Mouse (Mus musculus): ENCODE measurements at regions not wholly inside any gene's neighbourhood (a gene's known extent, or its start where the extent isn't known, plus 50 kb on each side); places are given as distances from the start of the nearest gene placed in this dataset.

GRCm38 (mm10) chr13:102273818-102274217 lies 419.5 kb upstream of the Cd180 start:
- DNase-seq: no peak

- peak; percentile 29 for DNase-seq
Observed at GRCm38 (mm10) chr13:102275296-102275695, 418.1 kb upstream of the Cd180 start.

DNA sequence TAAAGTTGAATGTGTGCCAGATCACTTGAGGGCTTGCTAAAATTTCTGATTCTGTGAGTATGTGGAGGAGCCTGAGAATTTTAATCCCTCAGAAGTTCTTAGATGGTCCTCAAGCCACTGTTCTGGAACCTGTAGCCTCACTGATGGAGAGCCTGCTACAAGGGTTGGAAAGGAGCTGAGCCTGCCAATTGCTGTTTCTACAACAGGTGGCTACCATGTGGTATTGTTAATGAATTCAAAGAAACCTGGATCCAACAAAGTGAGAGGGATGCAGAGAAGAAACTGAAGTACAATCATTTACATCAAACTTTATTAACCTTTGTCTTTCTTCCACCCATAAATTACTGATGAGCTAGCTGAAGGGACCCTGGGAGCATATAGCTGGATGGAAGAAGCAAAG lies 416.5 kb upstream of the Cd180 start:
- no peak for DNase-seq

GRCm38 (mm10) chr13:102280198-102280597 lies 413.2 kb upstream of the Cd180 start:
- no peak for DNase-seq

GRCm38 (mm10) chr13:102294451-102294850 lies 398.9 kb upstream of the Cd180 start:
- DNase-seq: no peak

DNA sequence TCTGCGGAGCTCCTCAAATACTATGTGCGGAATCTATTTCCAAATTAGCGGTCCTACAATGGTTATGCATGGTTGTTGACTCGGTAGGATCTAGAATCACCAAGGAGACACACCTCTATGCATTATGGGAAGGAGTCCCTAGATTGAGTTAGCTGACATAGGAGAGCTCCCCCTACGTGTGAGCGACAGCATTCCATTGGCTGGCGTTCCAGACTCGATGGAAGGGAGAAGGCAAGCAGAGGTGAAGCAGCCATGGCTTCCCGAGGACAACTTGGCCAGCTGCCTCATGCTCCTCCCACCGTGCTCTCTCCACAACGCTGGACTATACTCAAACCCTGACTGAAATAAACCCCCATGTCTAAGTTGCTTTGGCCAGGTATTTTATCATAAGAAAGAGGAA lies 398.3 kb upstream of the Cd180 start:
- DNase-seq: no peak

GRCm38 (mm10) chr13:102307983-102308382 lies 385.4 kb upstream of the Cd180 start:
- DNase-seq: no peak

DNA sequence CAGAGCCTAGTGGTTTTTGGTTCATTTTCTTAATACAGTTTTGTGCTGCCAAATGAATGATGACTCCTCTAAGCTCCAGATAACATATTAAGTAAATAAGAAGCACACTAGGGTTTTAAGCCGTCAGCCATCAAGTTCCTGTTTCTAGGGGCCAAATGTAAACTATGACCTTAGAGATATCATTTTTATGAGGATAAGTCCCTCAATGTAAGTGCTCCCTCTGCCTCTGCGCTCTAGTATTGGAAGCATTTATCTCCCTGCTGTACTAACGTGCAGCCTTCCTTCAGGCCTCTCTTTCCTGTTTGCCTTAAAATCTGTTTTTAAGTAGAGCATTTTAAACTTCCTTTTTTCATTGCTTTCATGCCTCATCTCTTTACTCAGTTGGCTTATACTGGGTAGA lies 381.3 kb upstream of the Cd180 start:
- DNase-seq: no peak

- DNase-seq: no peak
Observed at GRCm38 (mm10) chr13:102315921-102316692, 377.3 kb upstream of the Cd180 start.

DNA sequence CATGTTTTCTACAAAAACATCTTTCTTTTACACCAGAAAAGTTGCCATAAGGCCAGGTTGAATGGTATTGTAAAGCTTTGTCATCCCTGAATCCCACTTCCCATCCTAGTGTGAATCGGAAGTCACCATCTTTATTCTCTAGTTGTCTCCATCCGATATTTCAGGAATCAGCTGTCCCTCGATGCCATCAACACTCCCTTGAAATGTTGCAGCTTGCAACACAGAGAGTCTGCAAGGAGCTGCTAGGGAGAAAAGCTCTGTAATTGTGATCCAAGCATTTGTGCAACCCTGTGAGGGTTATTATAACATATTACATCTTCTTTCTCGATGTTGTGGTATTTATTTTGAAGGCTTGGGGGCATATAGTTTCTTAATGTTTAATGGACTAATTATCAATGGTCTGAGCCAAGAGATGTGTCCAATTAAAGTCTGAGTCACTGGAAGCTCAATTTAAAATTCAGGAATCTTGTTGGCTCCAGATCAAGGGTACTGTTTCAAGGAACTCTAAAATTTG lies 374.4 kb upstream of the Cd180 start:
- no peak for DNase-seq

GRCm38 (mm10) chr13:102319453-102319852 lies 373.9 kb upstream of the Cd180 start:
- no peak for DNase-seq

DNA sequence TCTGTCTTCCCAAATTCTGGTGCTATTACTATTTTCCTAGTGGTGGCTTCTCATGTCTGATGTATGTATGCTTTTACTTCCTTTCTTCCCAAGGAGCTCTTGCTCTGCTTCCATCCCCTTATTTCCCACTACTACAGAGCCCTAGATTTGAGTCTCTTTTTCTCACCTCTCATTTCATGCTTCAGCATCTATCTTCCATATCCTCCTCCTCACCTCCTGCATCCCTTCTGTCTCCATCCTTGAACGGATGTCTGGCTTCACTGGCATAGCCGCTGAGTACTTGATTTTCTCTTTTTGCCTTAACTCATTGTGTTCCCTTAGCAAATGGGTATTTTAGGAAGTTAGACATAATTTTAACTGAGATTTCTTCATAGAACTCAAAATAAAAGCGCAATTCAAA lies 369.5 kb upstream of the Cd180 start:
- no peak for DNase-seq

DNA sequence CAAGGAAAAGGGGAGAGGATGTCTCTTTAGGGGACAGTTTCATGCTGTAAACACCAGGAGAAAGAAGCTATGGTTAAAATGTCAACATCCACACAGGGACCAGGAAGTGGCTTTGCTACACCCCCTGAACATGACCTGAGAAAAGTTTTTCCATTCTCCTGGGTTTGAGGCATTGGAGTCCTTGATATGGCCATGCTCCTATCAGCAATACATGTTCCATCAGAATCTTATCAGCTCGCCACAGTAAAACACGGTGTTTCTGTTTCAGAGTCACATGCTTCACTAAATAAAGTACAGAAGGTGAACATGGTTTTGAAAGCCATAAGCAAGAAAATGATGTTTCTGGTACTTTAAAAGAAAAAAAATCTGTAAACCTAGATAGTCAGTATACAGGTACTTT lies 367.4 kb upstream of the Cd180 start:
- no peak for DNase-seq

GRCm38 (mm10) chr13:102326544-102326943 lies 366.8 kb upstream of the Cd180 start:
- no peak for DNase-seq

DNA sequence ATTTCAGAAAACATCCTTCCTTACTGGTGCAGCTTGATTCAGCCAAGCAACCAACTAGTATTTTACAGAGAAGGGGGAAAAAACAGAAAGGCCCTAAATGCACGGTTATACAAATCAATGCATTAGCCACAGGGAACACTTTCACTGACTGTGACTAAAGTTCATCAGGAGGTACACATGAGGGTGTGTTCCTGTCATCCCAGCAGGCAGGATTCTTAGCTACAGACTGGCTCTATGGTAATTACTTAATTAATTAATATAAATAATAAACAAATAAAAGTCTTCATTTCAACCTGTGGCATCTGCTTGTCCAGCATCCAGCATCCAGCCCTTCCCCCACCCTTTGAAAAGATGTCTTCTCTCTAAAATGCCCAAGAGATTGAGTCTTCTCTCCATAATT lies 359.7 kb upstream of the Cd180 start:
- no peak for DNase-seq

GRCm38 (mm10) chr13:102334131-102334534 lies 359.2 kb upstream of the Cd180 start:
- no peak for DNase-seq

DNA sequence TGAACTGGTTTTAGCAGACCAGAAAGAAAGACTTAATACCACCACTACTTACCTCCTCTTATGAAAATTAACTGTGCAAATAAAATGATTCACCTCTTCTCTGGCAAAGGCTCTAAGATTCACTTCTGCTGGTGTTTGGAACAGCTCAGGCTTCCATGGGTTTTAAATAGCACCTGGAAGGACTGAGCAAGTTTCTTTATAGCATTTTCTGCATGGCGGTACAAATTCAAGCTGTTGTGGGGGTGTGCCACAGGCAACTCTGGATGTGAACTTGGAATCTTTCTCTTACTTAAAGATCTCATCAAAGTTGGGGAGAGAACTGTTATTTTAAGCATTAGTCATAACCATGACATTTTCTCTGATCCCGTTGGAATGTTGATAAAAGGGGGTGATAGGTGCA lies 350.1 kb upstream of the Cd180 start:
- no peak for DNase-seq

DNA sequence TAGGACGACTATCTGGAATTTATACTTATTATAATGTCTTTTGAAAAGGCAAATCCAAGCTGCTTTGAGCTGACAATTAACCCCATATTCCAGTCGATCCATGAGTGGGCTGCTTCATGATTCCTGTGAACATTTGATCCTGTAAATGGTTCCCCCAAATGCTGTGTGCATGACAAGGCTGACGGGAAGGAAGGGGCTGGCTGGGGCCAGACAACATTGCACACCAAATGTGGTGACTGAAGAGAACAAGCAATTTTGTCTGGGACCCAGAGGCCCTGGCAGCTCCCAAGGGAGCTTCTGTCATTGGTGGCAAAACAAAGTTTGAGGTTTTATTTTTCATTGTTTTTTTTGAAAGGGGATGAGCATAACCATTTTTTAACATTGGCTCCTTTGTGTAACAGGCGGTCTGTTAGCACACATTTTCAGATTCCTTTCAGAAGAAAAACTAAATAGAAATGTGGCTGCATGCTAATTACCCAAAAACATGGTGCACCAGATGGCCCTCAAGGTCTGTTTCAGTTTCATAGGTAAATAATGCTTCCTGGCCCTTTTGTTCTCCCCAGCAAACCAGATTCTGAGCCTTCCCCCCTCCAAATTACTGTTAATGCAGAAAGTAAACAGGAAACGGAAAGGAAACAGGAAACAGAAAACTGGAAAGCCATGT lies 348.6 kb upstream of the Cd180 start:
- no peak for DNase-seq

GRCm38 (mm10) chr13:102349493-102349892 lies 343.9 kb upstream of the Cd180 start:
- no peak for DNase-seq

DNA sequence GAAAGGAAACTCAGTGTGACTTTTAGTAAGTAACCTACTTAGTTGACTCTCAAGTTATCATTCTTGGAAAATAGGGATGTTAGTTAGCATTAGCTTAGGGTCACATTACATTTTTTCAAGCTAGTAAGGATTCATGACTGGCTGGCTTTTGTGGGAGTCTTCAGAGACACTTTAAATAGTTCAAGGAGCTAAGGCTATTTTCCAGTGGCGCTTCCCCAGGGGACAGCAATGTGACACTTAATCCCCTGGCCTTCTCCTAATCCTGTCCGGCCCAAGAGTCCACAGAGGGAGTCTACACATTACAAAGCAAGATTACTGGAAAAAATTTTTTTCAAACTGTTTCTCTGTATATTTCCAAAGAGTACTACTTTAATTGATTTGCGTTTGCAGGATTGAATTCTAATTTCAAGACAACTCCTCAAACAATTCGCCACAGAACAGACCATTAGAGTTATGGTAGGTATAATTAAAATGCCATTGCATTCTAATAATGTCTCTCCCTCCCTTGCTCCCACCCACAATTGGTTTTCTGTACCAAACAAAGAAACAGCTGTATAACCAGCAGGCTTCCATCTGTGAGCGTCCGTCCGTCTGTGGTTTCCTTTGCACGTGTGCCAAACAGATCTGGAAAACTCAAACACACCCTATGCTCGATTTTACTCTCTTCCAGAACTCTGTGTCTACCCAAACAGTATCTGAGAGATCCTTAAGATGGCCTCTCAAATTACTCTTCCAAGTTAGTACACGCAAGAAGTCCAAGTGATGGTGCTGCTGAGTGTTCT lies 341.1 kb upstream of the Cd180 start:
- peak; percentile 42 for DNase-seq

DNA sequence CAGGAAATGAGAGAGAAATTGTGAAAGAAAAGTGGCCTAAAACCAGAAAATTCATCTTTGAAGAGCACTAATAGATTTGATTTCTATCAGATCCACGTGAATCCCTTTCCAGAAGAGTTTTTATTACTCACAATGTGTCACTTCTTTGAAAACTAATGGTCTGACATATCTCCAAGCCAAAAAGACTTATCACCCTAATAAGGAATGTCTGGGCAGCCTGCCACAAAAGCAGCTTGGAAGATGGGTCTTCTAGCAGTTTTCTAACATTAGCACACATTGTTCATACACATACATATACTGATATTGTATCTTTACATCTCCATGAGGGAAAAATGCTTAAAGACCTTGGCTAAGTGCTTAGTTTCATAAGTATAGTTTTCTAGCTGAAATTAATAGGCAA lies 337.8 kb upstream of the Cd180 start:
- DNase-seq: no peak

- DNase-seq: no peak
Observed at GRCm38 (mm10) chr13:102372451-102373082, 320.8 kb upstream of the Cd180 start.

DNA sequence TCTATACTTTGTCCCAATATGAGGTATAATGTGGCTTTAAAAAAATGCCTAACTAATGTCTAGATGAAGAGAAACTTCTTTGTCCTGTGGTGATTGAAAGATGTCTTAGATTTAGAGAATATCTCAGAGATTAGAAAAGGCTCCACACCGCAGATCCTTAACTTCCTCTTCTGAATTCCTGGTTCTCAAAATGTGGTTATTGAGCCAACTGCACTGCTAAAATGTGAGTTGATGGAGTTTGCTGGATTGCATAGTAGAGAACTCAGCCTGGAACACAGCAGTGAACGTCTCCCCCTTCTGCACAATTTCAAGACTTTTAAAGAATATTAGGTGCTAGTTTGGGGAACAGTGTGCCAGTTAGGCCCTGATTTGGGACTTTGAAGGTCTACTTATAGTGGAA lies 312.7 kb upstream of the Cd180 start:
- no peak for DNase-seq
